Mouse (Mus musculus) left cerebral cortex, adult 11 months (tissue): ENCODE data around the gene Sos2.
"Not testable (repeated sequence)": the region's sequence is repeated elsewhere in the genome, so short reads cannot be mapped to it uniquely, and the experiment has no call there.

Experiments used
- DNase-seq: peaks from one replicate; pipeline ENCODE4 v3.0.0; 2022; ENCODE audit warnings: low spot score

Sos2 gene

DNA sequence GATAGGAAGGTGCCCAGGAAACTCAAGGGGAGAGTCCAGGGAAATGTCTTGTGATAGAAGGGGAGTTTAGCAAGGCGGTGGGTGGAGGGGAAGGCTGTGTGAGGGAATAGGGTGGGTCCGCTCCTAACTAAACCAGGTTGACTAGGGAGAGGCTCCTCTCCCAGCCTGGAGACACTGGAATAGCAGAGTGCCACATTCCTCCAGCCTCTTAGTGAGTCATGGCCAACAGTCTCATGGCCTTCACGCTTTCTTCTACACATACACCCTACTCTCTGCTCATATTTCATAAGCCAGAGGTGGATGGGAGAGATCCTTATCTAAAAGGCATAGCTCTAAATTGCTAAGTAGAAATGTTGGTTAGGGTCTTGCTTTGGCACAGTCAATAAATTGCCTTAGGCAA is 111.7 kb downstream of the Sos2 start:
- DNase-seq: no peak

DNA sequence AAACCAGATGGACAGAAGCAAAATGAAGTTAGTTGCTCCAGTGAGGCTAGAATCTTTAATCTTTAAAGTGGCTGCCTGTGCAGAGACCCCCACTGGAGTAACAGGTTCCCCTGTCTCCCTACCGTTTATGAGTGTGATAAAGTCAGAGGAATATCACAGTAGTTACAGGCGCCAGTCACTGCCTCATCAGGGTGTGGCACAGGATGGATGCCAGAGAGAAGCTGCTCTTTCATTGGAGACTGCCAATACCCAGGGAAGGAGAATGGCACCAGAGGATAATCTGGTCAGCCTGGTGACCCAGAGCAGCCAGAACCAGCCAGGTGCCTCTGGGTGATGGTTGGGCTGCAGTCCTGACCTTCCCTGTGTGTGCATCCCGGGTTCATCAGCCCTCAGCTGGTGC is 113.4 kb downstream of the Sos2 start:
- DNase-seq: no peak

DNA sequence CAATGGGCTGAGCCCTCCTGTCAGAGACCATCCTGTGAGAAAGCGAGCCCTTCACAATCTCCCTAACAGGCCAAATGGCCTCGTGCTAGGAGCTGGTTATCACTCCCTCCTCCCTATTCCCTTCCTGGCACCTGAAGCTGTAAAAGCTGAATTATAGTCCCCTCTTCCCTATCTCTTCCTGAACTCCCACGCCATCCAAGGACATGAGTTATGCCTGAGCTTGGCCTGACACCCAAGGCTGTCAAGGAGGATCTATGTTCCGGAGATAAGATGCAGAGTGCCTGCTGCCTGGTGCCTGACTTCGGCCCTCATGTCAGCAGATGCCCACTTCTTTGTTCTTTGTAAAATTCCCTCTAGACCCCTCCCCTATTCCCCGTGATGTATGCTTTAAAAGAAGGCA is 120.6 kb downstream of the Sos2 start:
- not testable (repeated sequence) for DNase-seq

DNA sequence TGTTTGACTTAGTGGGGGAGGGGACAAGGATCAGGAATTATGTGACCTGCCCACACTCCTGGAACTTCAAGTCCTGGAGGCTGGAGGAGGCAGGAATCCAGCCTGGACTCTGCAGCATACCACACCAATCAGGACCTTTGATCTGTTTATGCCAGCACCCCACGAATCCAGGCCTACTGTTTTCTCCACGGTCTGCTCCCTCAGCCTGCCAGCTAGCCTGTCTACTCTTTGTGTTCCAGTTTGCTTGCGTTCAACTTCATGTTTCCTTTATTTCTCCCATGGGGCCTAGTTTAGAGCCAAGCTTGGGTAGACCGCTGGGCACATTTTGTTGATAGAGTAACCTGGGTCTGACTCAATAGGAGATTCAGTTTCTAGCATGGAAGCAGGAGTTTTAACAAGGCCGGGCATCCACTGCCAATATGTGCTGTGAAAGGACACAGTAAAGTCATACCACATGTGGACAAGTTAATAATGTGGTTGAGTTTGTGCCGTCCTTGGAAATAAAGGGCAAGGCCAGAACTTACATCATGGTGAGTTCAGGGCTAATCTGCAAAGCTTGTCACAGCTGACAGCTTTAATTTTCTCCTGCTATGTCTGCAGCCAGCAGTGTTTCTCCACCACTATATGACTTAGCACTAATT is 125.3 kb downstream of the Sos2 start:
- DNase-seq: no peak

DNA sequence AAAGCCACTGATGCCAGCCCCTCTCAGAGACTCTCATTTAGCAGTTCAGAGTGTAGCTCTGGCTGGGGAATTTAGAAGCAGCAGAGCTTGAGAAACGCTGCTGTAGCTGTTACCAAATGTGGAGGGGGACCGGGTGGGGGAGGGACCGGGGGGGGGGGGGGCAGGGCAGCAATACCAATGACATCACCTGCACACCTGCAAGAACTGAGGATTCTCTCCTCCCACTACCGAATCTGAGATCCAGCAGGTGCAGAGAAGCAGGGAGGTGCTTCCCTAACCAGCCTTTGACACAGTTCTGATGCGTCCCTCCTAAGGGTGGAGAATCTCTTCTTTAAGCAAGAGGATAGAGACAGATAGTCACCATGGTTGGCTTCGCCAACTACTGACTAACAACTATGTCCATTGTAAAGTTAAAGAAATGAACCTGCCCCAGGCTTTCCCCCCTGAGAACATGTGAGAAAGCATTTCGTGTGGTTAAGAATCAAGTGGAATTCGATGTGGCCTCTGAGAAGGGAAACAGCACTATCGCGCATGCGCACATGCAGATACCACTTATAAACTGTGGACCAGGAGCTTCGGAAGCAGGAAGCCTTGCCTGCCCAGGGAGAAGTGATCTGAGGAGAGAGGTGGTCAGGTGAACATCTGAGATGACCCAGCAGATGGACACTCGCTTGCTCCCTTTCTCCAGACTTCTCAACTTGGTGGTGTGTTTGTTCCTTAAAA is 136.0 kb downstream of the Sos2 start:
- no peak for DNase-seq

DNA sequence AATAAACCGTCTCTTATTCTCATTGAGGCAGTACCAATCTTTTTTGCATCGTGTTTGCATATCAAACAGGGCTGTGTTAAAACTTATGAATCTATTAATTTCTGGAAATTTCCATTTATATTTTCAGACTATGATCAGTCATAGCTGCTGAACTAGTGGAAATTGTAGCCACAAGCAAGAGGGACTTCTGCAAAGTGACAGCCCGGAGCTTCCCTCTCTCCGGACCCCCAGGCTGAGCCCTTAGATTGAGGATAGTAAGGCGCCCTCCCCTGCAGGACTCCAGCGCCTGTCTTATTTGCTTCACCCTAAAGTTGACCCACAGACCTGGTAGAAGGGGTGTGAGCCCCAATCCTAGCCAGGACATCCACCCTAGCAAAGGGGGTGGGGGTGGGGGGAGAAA is 136.7 kb downstream of the Sos2 start:
- DNase-seq: no peak

DNA sequence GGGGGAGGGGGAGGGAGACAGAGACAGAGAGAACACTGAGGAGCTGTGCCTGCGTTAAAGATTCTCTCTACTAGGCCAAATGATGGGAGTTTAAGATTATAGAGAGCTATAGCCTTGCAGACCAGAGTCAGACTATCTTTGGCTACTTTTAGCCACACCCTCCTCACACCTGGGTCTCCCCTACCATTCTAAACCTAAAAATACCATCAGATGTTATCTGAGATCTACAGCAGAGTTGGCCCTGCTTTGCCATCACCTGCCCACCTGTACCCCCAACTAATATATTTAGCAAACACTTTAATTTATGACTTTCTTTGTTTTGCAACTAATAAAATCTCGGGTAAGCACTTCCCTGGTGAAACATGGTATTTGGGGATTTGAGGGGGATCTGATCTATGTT is 137.1 kb downstream of the Sos2 start:
- no peak for DNase-seq

DNA sequence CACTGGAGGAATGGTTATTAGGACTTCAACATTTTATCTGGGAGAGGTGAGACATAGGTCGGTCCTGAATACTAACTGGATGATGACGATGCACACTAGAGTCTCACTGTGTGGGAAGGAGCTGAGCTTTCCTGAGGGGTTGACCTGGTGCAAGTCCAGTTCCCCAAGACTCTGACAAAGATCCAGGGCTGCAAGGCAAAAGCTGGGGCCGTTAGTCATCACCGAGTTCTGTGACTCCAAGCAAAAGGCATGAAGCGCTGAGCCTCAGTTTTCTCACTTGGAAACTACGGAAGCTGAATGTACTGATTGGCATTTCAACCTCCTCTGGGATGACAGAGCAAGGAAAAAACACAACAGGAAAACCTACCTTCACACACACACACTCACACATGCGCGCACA is 139.3 kb downstream of the Sos2 start:
- no peak for DNase-seq

DNA sequence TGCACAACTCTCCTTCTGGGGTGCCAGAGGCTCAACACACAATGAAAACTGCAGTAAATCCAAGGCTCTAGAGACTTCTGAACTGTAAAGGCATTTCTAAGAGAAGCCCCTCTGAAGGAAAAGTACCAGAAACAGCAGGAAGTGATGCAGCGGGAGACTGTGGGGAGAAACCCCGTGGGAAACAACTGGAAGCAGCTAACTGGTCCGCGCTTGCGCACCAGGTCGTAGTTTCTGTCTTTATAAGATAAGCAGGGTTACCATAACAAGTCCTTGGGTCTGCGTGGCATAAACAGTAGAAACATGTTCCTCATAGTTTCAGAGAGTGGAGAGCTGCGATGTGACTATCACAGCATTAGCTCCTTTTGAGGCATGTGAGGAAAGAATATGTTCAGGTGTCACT is 140.0 kb downstream of the Sos2 start:
- no peak for DNase-seq

DNA sequence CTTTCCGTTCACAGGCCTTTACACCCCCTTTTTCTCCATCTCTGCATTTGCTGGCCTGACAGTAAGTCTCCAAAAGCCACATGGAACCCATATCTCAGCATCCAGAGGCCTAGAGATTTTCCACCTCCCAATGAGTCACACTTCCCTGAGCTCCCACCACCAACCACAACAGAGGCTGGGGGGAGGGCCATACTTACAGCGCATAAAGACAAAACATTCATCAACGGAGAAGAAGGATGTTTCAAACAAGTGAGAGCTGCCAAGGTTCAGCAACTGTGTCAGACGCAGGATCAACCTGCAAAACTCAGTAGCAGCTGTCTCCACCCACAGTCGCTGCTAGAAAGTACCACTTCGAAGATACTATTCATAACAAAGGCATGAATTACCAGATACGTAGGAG is 142.3 kb downstream of the Sos2 start:
- no peak for DNase-seq

DNA sequence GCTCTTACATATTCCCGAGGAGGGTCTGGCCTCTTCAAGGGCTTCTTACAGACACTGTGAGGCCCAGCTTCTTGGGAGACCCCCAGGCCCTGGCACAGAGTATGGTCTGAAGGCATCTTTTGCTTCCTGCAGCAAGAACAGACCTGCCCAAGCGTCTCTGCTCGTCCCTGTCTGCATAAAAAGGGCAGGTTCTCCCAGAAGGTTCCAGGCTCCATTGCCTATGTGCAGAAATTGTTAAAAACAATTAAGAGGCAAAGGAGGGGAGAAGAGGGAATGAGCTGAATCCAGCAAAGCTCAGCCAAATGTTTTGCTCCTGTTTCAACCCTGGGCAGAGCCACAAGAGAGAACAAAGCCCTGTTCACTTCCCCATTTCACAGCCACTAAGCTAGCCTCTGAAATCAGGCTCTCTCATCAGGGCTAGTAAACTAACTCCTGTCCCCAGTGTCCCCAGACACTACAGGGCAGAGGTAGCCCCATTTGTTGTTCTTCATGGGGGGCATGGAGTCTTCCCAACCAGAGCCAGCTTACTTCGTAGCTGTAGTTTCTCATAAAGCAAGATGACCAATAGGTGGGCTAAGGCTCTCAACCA is 143.2 kb downstream of the Sos2 start:
- DNase-seq: no peak

DNA sequence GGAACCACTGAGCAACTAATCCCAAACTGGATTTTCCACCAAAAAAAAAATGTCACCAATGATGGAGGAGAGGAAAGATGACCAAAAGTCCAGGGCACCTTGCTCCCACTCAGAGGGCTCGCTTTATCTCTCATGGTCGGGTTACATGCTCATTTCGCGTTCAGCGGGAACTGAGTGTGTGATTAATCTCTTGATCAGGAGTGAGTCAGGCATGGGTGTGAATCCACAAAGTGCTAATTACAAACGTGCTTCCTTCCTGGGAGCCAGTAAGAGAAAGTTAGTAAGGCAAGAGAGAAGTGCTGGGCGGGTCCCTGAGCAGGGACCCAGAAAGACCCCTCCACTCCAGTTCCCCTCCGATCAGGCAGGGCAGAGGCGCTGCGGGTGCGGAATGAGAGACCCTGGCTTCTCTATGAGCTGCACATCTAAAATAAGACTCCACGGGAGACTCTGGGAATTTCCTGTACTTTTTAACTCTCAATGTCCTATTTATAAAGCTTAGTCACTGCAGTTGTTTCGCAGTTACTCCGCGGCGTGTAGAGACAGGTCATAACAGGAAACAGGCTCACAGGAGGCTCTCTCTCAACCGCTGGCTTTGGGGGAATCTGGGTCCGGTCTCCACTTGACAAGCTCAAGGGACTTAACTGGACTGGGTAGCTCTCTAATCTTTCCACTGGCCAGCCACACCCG is 143.8 kb downstream of the Sos2 start:
- DNase-seq: no peak

DNA sequence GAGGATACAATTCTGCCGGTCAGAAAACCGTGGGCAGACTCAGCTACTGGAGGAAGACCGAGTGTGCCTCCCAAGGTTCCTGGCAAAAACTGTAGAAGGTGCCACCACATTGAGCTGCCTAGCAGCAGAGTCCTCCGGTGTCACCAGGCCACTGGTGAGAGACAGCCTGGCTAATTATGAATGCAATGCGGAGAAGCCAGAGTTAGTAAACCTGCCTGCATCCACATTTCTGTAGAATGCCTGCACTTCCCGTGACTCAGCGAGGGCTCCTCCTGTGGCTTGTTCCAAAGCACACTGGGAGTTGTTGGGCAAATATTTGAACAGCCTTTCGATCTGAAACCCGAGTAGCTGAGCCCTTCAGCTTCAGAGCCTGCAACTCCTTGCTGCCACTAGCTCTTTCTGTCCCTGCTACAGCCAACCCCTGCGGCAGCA is 144.4 kb downstream of the Sos2 start:
- DNase-seq: no peak

DNA sequence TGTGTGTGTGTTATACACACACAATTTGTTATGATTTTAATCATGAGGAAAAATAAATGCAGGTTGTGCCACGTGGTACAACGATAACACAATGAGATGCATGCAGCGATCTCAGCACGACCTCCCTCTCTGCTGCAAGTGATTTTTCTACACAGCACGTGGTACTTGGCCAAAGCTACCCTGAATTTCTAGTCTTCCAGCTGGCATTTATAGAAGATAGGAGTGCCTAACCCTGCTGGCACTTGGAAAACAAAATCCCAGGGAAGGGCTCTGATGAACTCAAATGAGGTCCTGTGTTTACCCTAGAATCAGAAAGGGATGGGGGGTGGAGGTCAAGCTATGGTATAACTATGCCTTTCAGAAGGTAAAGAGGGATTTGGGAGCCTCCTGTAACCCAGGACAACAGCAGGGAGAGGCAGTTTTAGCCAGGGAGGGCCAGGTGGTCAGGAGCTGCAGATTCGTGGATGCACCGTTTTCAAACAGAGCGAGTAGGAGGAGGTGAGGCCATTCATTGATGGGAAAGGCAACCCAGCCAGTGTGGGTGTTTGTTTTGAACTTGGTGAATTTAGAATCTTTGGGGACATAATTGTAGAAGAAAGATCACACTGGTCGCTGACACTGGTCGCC is 144.9 kb downstream of the Sos2 start:
- DNase-seq: no peak
